Mouse (Mus musculus) bone marrow, adult 2 months (tissue): Measurements from ENCODE around the gene Ngly1. TPM values are rescaled to one million over a fixed set of nuclear protein-coding genes. Genes with fewer than 3 reads are reported as not detected.

Experiments used
- H3K27ac ChIP-seq: fragments of 200-500 bp; 2 replicates; pipeline ENCODE4 v1.5.1; 2012; ENCODE audit warnings: low read depth, mild to moderate bottlenecking, control low read depth, inconsistent platforms, low read length; ENCODE audit not compliant: control insufficient read depth, poor library complexity, insufficient read depth
- H3K4me1 ChIP-seq: fragments of 200-500 bp; 2 replicates; pipeline ENCODE4 v1.6.1; 2011; ENCODE audit warnings: low read length; ENCODE audit not compliant: control insufficient read depth, insufficient read depth
- H3K4me3 ChIP-seq: fragments of 200-500 bp; replicated peaks from 2 replicates; pipeline ENCODE3; 2011; ENCODE audit warnings: mild to moderate bottlenecking, low read depth, low read length, control low read depth; ENCODE audit not compliant: control insufficient read depth
- CTCF ChIP-seq: fragments of 200-500 bp; IDR thresholded peaks from 2 replicates; pipeline ENCODE4 v1.5.1; 2011; ENCODE audit warnings: low read length, control low read depth; ENCODE audit not compliant: control insufficient read depth, insufficient read depth
- POLR2A ChIP-seq: fragments of 200-500 bp; IDR thresholded peaks from 2 replicates; pipeline ENCODE4 v1.6.1; 2011; ENCODE audit warnings: low read depth, mild to moderate bottlenecking, control low read depth, low read length, borderline replicate concordance; ENCODE audit not compliant: control insufficient read depth
- WGBS: fragments of 180-500 bp; shearing (Covaris S2); methylation state at CpG from one replicate; pipeline ENCODE4 v1.1.7; 2018; 5-methylcytosine and 5-hydroxymethylcytosine counted together
- polyA plus RNA-seq: library from polyadenylated mRNA; stranded (reverse); fragments of >200 nt; gene quantifications from 2 replicates; pipeline ENCODE4 v1.2.4, GENCODE M21; 2011; ENCODE audit warnings: low replicate concordance; ENCODE audit not compliant: missing spikeins, insufficient read depth, insufficient read length

Ngly1 gene
- polyA plus RNA-seq, 1 experiment: 12.7 TPM

- H3K4me1 ChIP-seq: no peaks in the 10 kb centered on the region
- WGBS: 87% methylated on average over 3 of the region's 3 CpGs
- no peak overlapping the region for H3K27ac ChIP-seq
- TF ChIP-seq POLR2A: no peak
- no peak for TF ChIP-seq CTCF
- no peak overlapping the region for H3K4me3 ChIP-seq
Measured at GRCm38 (mm10) chr14:16273677-16274076, 24.6 kb downstream of the Ngly1 start.

GRCm38 (mm10) chr14:16279196-16279595 is 30.1 kb downstream of the Ngly1 start:
- WGBS: 85% methylated on average over 4 of the region's 4 CpGs
- H3K4me3 ChIP-seq: no peak overlapping the region
- H3K27ac ChIP-seq: no peak overlapping the region
- TF ChIP-seq CTCF (no peak), POLR2A (no peak)
- H3K4me1 ChIP-seq: no peaks in the 10 kb centered on the region

DNA sequence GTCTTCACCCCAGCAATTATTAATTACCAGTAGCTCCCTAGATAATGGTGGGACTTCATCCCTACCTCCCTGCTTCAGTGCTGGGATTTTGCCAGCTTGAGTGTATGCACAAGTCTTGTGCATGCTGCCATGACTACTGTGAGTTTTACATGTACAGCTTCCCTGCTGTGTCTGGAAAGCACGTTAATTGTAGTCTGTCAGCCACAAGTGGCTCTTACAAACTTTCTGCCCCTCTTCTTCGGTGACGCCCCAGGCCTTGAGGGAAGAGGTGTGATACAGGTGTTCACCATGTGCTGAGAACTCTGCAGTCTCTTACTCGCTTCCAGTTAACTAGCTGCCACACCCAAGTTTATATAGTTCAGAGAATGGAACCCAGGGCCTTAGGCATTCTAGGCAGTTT is 34.9 kb downstream of the Ngly1 start:
- H3K4me3 ChIP-seq: no peak overlapping the region
- H3K27ac ChIP-seq: no peak overlapping the region
- 90% methylated on average over 4 of the region's 4 CpGs for WGBS
- H3K4me1 ChIP-seq: no peaks in the 10 kb centered on the region
- TF ChIP-seq CTCF (no peak), POLR2A (no peak)

DNA sequence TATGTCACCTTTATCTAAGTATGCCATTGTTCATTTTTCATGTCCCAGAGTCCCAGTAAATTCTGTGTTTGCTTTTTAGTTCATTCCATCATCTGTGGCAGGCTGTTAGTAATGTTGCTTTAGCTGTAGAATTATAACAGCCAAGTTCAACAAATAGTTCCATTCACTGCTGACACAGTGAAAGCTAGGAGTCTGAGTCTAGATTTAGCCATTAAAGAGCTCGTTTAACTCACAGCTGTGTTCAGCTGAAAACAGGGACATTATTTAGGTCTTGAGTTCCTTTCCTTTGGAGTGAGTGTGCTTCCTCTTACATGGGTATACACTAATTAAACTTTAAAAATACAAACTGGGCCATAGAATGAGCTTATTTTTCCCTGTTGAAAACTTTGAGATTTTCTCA is 43.3 kb downstream of the Ngly1 start:
- 64% methylated on average over 1 of the region's 1 CpGs for WGBS
- Histone ChIP-seq H3K4me1 (no peaks in the 10 kb centered on the region), H3K4me3 (no peak overlapping the region), H3K27ac (no peak overlapping the region)
- TF ChIP-seq POLR2A: no peak
- TF ChIP-seq CTCF: no peak

DNA sequence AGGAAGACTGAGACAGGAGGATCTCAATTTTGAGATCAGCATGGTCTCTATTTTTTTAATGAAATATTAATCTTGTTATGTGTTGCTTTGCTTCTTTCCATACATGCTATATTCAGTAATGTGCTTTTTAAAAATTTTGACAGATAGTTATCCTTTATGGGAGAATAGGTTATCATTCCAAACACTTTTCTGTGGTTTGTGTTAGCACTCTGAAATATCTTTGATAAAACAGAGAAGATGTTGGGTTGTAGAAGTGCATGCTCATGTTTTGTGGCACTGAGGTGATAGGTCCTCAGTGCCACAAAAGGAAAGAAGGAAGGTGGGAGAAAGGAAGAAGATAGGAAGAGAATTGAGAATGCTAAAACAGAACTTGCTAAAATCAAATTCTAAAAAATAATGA is 43.9 kb downstream of the Ngly1 start:
- TF ChIP-seq CTCF: no peak
- TF ChIP-seq POLR2A: no peak
- H3K27ac ChIP-seq: no peak overlapping the region
- no peaks in the 10 kb centered on the region for H3K4me1 ChIP-seq
- no peak overlapping the region for H3K4me3 ChIP-seq

GRCm38 (mm10) chr14:16293921-16294320 is 44.8 kb downstream of the Ngly1 start:
- Histone ChIP-seq H3K4me1 (no peaks in the 10 kb centered on the region), H3K27ac (no peak overlapping the region), H3K4me3 (no peak overlapping the region)
- 79% methylated on average over 1 of the region's 1 CpGs for WGBS
- TF ChIP-seq CTCF: no peak
- TF ChIP-seq POLR2A: no peak

GRCm38 (mm10) chr14:16296816-16297468 is 47.9 kb downstream of the Ngly1 start:
- 71% methylated on average over 2 of the region's 2 CpGs for WGBS
- Histone ChIP-seq H3K4me3 (no peak overlapping the region), H3K27ac (no peak overlapping the region), H3K4me1 (no peaks in the 10 kb centered on the region)
- no peak for TF ChIP-seq CTCF

DNA sequence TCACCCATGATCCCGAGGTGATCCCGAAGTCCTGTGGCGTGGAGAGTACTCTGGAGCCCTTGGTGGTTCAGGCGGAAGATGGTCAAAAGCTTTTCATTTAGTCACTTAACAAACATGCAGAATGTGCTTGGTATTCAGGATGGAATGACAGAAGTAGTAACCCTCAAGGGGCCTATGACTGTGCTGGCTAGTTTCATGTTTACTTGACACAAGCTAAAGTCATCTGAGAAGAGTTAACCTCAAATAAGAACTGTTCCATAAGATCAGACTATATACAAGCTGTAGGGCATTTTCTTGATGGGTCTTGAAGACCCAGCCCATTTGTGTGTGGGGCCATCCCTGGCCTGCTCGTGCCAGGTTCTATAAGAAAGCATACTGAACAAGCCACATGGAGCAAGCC is 52.7 kb downstream of the Ngly1 start:
- 89% methylated on average over 5 of the region's 5 CpGs for WGBS
- TF ChIP-seq POLR2A (no peak), CTCF (no peak)
- Histone ChIP-seq H3K4me1 (no peaks in the 10 kb centered on the region), H3K27ac (no peak overlapping the region), H3K4me3 (no peak overlapping the region)

DNA sequence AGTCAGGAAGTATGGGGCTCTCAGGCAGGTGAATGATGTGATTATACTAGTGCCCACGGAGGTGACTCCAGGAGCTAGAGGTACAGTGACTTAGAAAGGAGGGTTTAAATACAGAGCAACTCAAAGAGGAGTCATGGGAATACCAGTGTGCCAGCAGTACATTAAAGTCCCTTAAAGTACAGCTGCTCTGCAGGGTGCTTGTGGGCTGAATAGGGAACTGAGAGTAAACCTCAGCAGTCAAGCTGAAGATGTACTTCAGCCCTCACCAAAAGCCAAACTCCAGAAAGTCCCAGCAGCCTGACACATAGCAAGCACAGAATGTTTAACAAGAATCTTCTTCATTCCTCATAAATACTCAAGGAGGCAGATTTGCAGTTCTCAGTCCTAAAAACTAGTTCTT is 53.6 kb downstream of the Ngly1 start:
- 59% methylated on average over 1 of the region's 1 CpGs for WGBS
- no peak for TF ChIP-seq POLR2A
- TF ChIP-seq CTCF: no peak
- Histone ChIP-seq H3K27ac (no peak overlapping the region), H3K4me1 (no peaks in the 10 kb centered on the region), H3K4me3 (no peak overlapping the region)
